Mouse (Mus musculus) neural tube, embryonic 12.5 days (tissue): ENCODE results near the gene Cacna2d3. TPM values are rescaled to one million over a fixed set of nuclear protein-coding genes. Genes with fewer than 3 reads are reported as not detected.

Source experiments
- ATAC-seq: fragments of 200-750 bp; cut with Nextera tagmentation; 2 replicates; pipeline ENCODE4 v1.8.0; 2017; ENCODE audit warnings: low read depth, mild to moderate bottlenecking, moderate TSS enrichment, moderate library complexity; ENCODE audit not compliant: low FRiP score
- H3K27ac ChIP-seq: fragments of 300-500 bp; sonication (generic); 2 replicates; pipeline ENCODE4 v1.5.1; 2016
- H3K27me3 ChIP-seq: fragments of 300-500 bp; sonication (generic); replicated peaks from 2 replicates; pipeline ENCODE4 v1.6.1; 2016; ENCODE audit warnings: mild to moderate bottlenecking
- H3K36me3 ChIP-seq: fragments of 300-500 bp; sonication (generic); 2 replicates; pipeline ENCODE4 v1.6.1; 2016; ENCODE audit warnings: mild to moderate bottlenecking
- H3K4me1 ChIP-seq: fragments of 300-500 bp; sonication (generic); 2 replicates; pipeline ENCODE4 v1.6.1; 2016
- H3K4me2 ChIP-seq: fragments of 300-500 bp; sonication (generic); replicated peaks from 2 replicates; pipeline ENCODE4 v1.6.1; 2016; ENCODE audit warnings: mild to moderate bottlenecking
- H3K4me3 ChIP-seq: fragments of 300-500 bp; sonication (generic); 2 replicates; pipeline ENCODE4 v1.5.1; 2016
- H3K9ac ChIP-seq: fragments of 300-500 bp; sonication (generic); 2 replicates; pipeline ENCODE4 v1.6.1; 2016; ENCODE audit warnings: mild to moderate bottlenecking
- H3K9me3 ChIP-seq: fragments of 300-500 bp; sonication (generic); 2 replicates; pipeline ENCODE4 v1.6.1; 2016; ENCODE audit warnings: mild to moderate bottlenecking
- WGBS: fragments of 180-500 bp; shearing (Covaris S2); methylation state at CpG from one replicate; pipeline ENCODE4 v1.1.7; 2016; 5-methylcytosine and 5-hydroxymethylcytosine counted together
- polyA plus RNA-seq: library from polyadenylated mRNA; unstranded; fragments of >200 nt; fragmentation: Nextera tagmentation; extraction: Ambion mirVana; gene quantifications from 2 replicates; pipeline ENCODE4 v1.2.1, GENCODE M21; 2016

The Cacna2d3 gene
- polyA plus RNA-seq, 1 experiment from 2014 or later: 34.6 TPM

GRCm38 (mm10) chr14:29028391-29029106, 693.1 kb downstream of the Cacna2d3 start:
- no peak overlapping the region for H3K4me3 ChIP-seq
- no peak overlapping the region for H3K27ac ChIP-seq

GRCm38 (mm10) chr14:29027276-29027675, 694.4 kb downstream of the Cacna2d3 start:
- Histone ChIP-seq H3K4me3 (no peak overlapping the region), H3K27ac (no peak overlapping the region), H3K4me2 (no peak overlapping the region), H3K9ac (no peak overlapping the region), H3K9me3 (no peaks in the 10 kb centered on the region), H3K27me3 (no peaks in the 10 kb centered on the region), H3K36me3 (no peaks in the 10 kb centered on the region), H3K4me1 (no peaks in the 10 kb centered on the region)
- no peak for ATAC-seq
- 90% methylated on average over 5 of the region's 5 CpGs for WGBS

More at GRCm38 (mm10) chr14:29028391-29029106, 693.1 kb downstream of the Cacna2d3 start:
- H3K4me2 ChIP-seq: no peak overlapping the region
- no peaks in the 10 kb centered on the region for H3K4me1 ChIP-seq
- WGBS: 62% methylated on average over 6 of the region's 6 CpGs
- ATAC-seq: no peak
- H3K27me3 ChIP-seq: no peaks in the 10 kb centered on the region
- no peaks in the 10 kb centered on the region for H3K9me3 ChIP-seq
- no peak overlapping the region for H3K9ac ChIP-seq
- no peaks in the 10 kb centered on the region for H3K36me3 ChIP-seq

GRCm38 (mm10) chr14:29025335-29025734, 696.3 kb downstream of the Cacna2d3 start:
- Histone ChIP-seq H3K4me3 (no peak overlapping the region), H3K9me3 (no peaks in the 10 kb centered on the region), H3K36me3 (no peaks in the 10 kb centered on the region), H3K9ac (no peak overlapping the region), H3K4me1 (no peaks in the 10 kb centered on the region), H3K27me3 (no peaks in the 10 kb centered on the region), H3K27ac (no peak overlapping the region), H3K4me2 (no peak overlapping the region)
- 81% methylated on average over 6 of the region's 6 CpGs for WGBS
- ATAC-seq: no peak

- H3K4me1 ChIP-seq: no peaks in the 10 kb centered on the region
- no peak overlapping the region for H3K4me2 ChIP-seq
- no peak overlapping the region for H3K9ac ChIP-seq
- H3K27ac ChIP-seq: no peak overlapping the region
- no peaks in the 10 kb centered on the region for H3K27me3 ChIP-seq
- H3K4me3 ChIP-seq: no peak overlapping the region
- H3K36me3 ChIP-seq: no peaks in the 10 kb centered on the region
- ATAC-seq: no peak
- 88% methylated on average over 4 of the region's 4 CpGs for WGBS
- H3K9me3 ChIP-seq: no peaks in the 10 kb centered on the region
These were observed 698.4 kb downstream of the Cacna2d3 start for GRCm38 (mm10) chr14:29023246-29023645.

- ATAC-seq: no peak
- no peak overlapping the region for H3K27ac ChIP-seq
- 89% methylated on average over 4 of the region's 4 CpGs for WGBS
- no peak overlapping the region for H3K4me3 ChIP-seq
- H3K9me3 ChIP-seq: no peaks in the 10 kb centered on the region
- H3K36me3 ChIP-seq: no peaks in the 10 kb centered on the region
- H3K4me1 ChIP-seq: no peaks in the 10 kb centered on the region
- H3K27me3 ChIP-seq: 0 out of 2 replicates have a peak, but pooled peaks cover 2% of the 10 kb centered on the region
- H3K4me2 ChIP-seq: no peak overlapping the region
- no peak overlapping the region for H3K9ac ChIP-seq
These were observed 700.4 kb downstream of the Cacna2d3 start for GRCm38 (mm10) chr14:29021295-29021694.

GRCm38 (mm10) chr14:29018316-29019000, 703.2 kb downstream of the Cacna2d3 start:
- Histone ChIP-seq H3K9me3 (no peaks in the 10 kb centered on the region), H3K27me3 (0 out of 2 replicates have a peak, but pooled peaks cover 2% of the 10 kb centered on the region), H3K4me3 (no peak overlapping the region), H3K9ac (no peak overlapping the region), H3K4me2 (no peak overlapping the region), H3K4me1 (peaks cover 5% of the 10 kb centered on the region), H3K27ac (no peak overlapping the region), H3K36me3 (no peaks in the 10 kb centered on the region)
- WGBS: 39% methylated on average over 7 of the region's 7 CpGs
- ATAC-seq: no peak

- 20% methylated on average over 5 of the region's 5 CpGs for WGBS
- Histone ChIP-seq H3K4me1 (peaks cover 5% of the 10 kb centered on the region), H3K9me3 (no peaks in the 10 kb centered on the region), H3K36me3 (no peaks in the 10 kb centered on the region), H3K9ac (no peak within 1 kb of the TSS), H3K4me3 (no peak within 1 kb of the TSS), H3K27me3 (0 out of 2 replicates have a peak, but pooled peaks cover 2% of the 10 kb centered on the region), H3K4me2 (no peak within 1 kb of the TSS), H3K27ac (no peak within 1 kb of the TSS)
- ATAC-seq: no peak
These were observed 703.8 kb downstream of the Cacna2d3 start, which contains the start of gene Lrtm1 for GRCm38 (mm10) chr14:29017883-29018282. Gene Lrtm1, plus strand, starts transcription at chr14:29018208.

GRCm38 (mm10) chr14:29015896-29016295, 705.8 kb downstream of the Cacna2d3 start:
- Histone ChIP-seq H3K9me3 (no peaks in the 10 kb centered on the region), H3K4me3 (no peak overlapping the region), H3K4me2 (no peak overlapping the region), H3K9ac (no peak overlapping the region), H3K36me3 (no peaks in the 10 kb centered on the region), H3K4me1 (peaks cover 5% of the 10 kb centered on the region), H3K27me3 (0 out of 2 replicates have a peak, but pooled peaks cover 2% of the 10 kb centered on the region), H3K27ac (no peak overlapping the region)
- 22% methylated on average over 5 of the region's 5 CpGs for WGBS
- ATAC-seq: no peak

GRCm38 (mm10) chr14:29014680-29015079, 707.0 kb downstream of the Cacna2d3 start:
- Histone ChIP-seq H3K4me2 (no peak overlapping the region), H3K36me3 (no peaks in the 10 kb centered on the region), H3K9me3 (no peaks in the 10 kb centered on the region), H3K27ac (no peak overlapping the region), H3K4me1 (peaks cover 9% of the 10 kb centered on the region), H3K4me3 (no peak overlapping the region), H3K9ac (no peak overlapping the region), H3K27me3 (0 out of 2 replicates have a peak, but pooled peaks cover 2% of the 10 kb centered on the region)
- 91% methylated on average over 2 of the region's 2 CpGs for WGBS
- no peak for ATAC-seq

GRCm38 (mm10) chr14:29013161-29013560, 708.5 kb downstream of the Cacna2d3 start:
- no peak for ATAC-seq
- H3K27me3 ChIP-seq: 0 out of 2 replicates have a peak, but pooled peaks cover 2% of the 10 kb centered on the region
- H3K4me3 ChIP-seq: no peak overlapping the region
- H3K36me3 ChIP-seq: no peaks in the 10 kb centered on the region
- H3K4me2 ChIP-seq: no peak overlapping the region
- 86% methylated on average over 3 of the region's 3 CpGs for WGBS
- no peaks in the 10 kb centered on the region for H3K9me3 ChIP-seq
- no peak overlapping the region for H3K9ac ChIP-seq
- no peak overlapping the region for H3K27ac ChIP-seq
- H3K4me1 ChIP-seq: peaks cover 9% of the 10 kb centered on the region

GRCm38 (mm10) chr14:29009644-29010043, 712.0 kb downstream of the Cacna2d3 start:
- no peak overlapping the region for H3K27ac ChIP-seq
- no peak overlapping the region for H3K4me2 ChIP-seq
- H3K9me3 ChIP-seq: no peaks in the 10 kb centered on the region
- H3K36me3 ChIP-seq: no peaks in the 10 kb centered on the region
- 0 out of 2 replicates have a peak, but pooled peaks cover 4% of the 10 kb centered on the region for H3K4me1 ChIP-seq
- H3K4me3 ChIP-seq: no peak overlapping the region
- 89% methylated on average over 4 of the region's 4 CpGs for WGBS
- no peak overlapping the region for H3K9ac ChIP-seq
- ATAC-seq: no peak
- no peaks in the 10 kb centered on the region for H3K27me3 ChIP-seq

GRCm38 (mm10) chr14:29005228-29005840, 716.3 kb downstream of the Cacna2d3 start:
- H3K4me2 ChIP-seq: no peak overlapping the region
- no peak overlapping the region for H3K27ac ChIP-seq
- WGBS: 86% methylated on average over 4 of the region's 5 CpGs
- H3K9ac ChIP-seq: no peak overlapping the region
- H3K9me3 ChIP-seq: no peaks in the 10 kb centered on the region
- H3K27me3 ChIP-seq: no peaks in the 10 kb centered on the region
- no peak overlapping the region for H3K4me3 ChIP-seq
- ATAC-seq: no peak
- H3K4me1 ChIP-seq: 0 out of 2 replicates have a peak, but pooled peaks cover 3% of the 10 kb centered on the region
- H3K36me3 ChIP-seq: no peaks in the 10 kb centered on the region
